Mouse (Mus musculus): Measurements from ENCODE around the gene Galnt14. TPM values are rescaled to one million over a fixed set of nuclear protein-coding genes. Genes with fewer than 3 reads are reported as not detected.

Galnt14 gene
- polyA plus RNA-seq, 1 experiment from 2014 or later, result 0.20 TPM

- 82% methylated on average over 7 of the region's 7 CpGs for WGBS
- no peak for DNase-seq
- TF ChIP-seq CTCF (IDR thresholded peaks at IDR 0.05; ENCODE audit: low read depth), result no peak
Measured at GRCm38 (mm10) chr17:73522169-73522568, 188.1 kb downstream of the Galnt14 start.

GRCm38 (mm10) chr17:73519350-73519749 is 190.9 kb downstream of the Galnt14 start:
- Histone ChIP-seq H3K4me1 (ENCODE audit: insufficient read depth) (no peaks in the 10 kb centered on the region), H3K4me3 (ENCODE audit: low read depth, low read length) (no peak overlapping the region), H3K9me3 (ENCODE audit: low read depth, low read length) (no peaks in the 10 kb centered on the region), H3K36me3 (ENCODE audit: insufficient read depth) (no peaks in the 10 kb centered on the region), H3K9ac (no peak overlapping the region), H3K27ac (ENCODE audit: low read depth) (no peak overlapping the region), H3K27me3 (ENCODE audit: insufficient read depth, low read length) (no peaks in the 10 kb centered on the region), H3K4me2 (no peak overlapping the region)
- no peak for ATAC-seq (ENCODE audit: insufficient read depth)
- DNase-seq, result no peak
- 74% methylated on average over 5 of the region's 5 CpGs for whole genome bisulfite sequencing
- no peak for TF ChIP-seq CTCF (IDR thresholded peaks at IDR 0.05; ENCODE audit: low read depth)

More at GRCm38 (mm10) chr17:73522169-73522568, 188.1 kb downstream of the Galnt14 start:
- Histone ChIP-seq H3K4me2 (no peak overlapping the region), H3K27ac (ENCODE audit: low read depth) (no peak overlapping the region), H3K9ac (no peak overlapping the region), H3K27me3 (ENCODE audit: insufficient read depth, low read length) (no peaks in the 10 kb centered on the region), H3K36me3 (ENCODE audit: insufficient read depth) (no peaks in the 10 kb centered on the region), H3K9me3 (ENCODE audit: low read depth, low read length) (no peaks in the 10 kb centered on the region), H3K4me1 (ENCODE audit: insufficient read depth) (no peaks in the 10 kb centered on the region), H3K4me3 (ENCODE audit: low read depth, low read length) (no peak overlapping the region)
- ATAC-seq (ENCODE audit: insufficient read depth), result no peak

- Histone ChIP-seq H3K27ac (ENCODE audit: low read depth) (no peak overlapping the region), H3K9ac (no peak overlapping the region), H3K36me3 (ENCODE audit: insufficient read depth) (no peaks in the 10 kb centered on the region), H3K4me1 (ENCODE audit: insufficient read depth) (no peaks in the 10 kb centered on the region), H3K9me3 (ENCODE audit: low read depth, low read length) (no peaks in the 10 kb centered on the region), H3K4me2 (no peak overlapping the region), H3K4me3 (ENCODE audit: low read depth, low read length) (no peak overlapping the region), H3K27me3 (ENCODE audit: insufficient read depth, low read length) (no peaks in the 10 kb centered on the region)
- no peak for TF ChIP-seq CTCF (IDR thresholded peaks at IDR 0.05; ENCODE audit: low read depth)
- ATAC-seq (ENCODE audit: insufficient read depth), result no peak
- no peak for DNase-seq
- WGBS, result 78% methylated on average over 1 of the region's 1 CpGs
Measured at GRCm38 (mm10) chr17:73518359-73518758, 191.9 kb downstream of the Galnt14 start.

- ATAC-seq (ENCODE audit: insufficient read depth), result no peak
- Histone ChIP-seq H3K27me3 (ENCODE audit: insufficient read depth, low read length) (no peaks in the 10 kb centered on the region), H3K9ac (no peak overlapping the region), H3K4me1 (ENCODE audit: insufficient read depth) (no peaks in the 10 kb centered on the region), H3K9me3 (ENCODE audit: low read depth, low read length) (no peaks in the 10 kb centered on the region), H3K4me2 (no peak overlapping the region), H3K4me3 (ENCODE audit: low read depth, low read length) (no peak overlapping the region), H3K36me3 (ENCODE audit: insufficient read depth) (no peaks in the 10 kb centered on the region), H3K27ac (ENCODE audit: low read depth) (no peak overlapping the region)
- 81% methylated on average over 3 of the region's 3 CpGs for whole genome bisulfite sequencing
- no peak for TF ChIP-seq CTCF (IDR thresholded peaks at IDR 0.05; ENCODE audit: low read depth)
- no peak for DNase-seq
Measured at GRCm38 (mm10) chr17:73515506-73515905, 194.7 kb downstream of the Galnt14 start.

GRCm38 (mm10) chr17:73514862-73515261 is 195.4 kb downstream of the Galnt14 start:
- 76% methylated on average over 1 of the region's 1 CpGs for WGBS
- H3K4me2 ChIP-seq, result no peak overlapping the region
- ATAC-seq (ENCODE audit: insufficient read depth) (no peak), DNase-seq (no peak)
- H3K36me3 ChIP-seq (ENCODE audit: insufficient read depth), result no peaks in the 10 kb centered on the region
- no peak overlapping the region for H3K9ac ChIP-seq
- no peaks in the 10 kb centered on the region for H3K9me3 ChIP-seq (ENCODE audit: low read depth, low read length)
- TF ChIP-seq CTCF (IDR thresholded peaks at IDR 0.05; ENCODE audit: low read depth), result no peak
- no peaks in the 10 kb centered on the region for H3K4me1 ChIP-seq (ENCODE audit: insufficient read depth)
- H3K4me3 ChIP-seq (ENCODE audit: low read depth, low read length), result no peak overlapping the region
- H3K27me3 ChIP-seq (ENCODE audit: insufficient read depth, low read length), result no peaks in the 10 kb centered on the region
- no peak overlapping the region for H3K27ac ChIP-seq (ENCODE audit: low read depth)

- no peaks in the 10 kb centered on the region for H3K36me3 ChIP-seq (ENCODE audit: insufficient read depth)
- DNase-seq (no peak), ATAC-seq (ENCODE audit: insufficient read depth) (no peak)
- H3K27ac ChIP-seq (ENCODE audit: low read depth), result no peak overlapping the region
- no peaks in the 10 kb centered on the region for H3K4me1 ChIP-seq (ENCODE audit: insufficient read depth)
- no peaks in the 10 kb centered on the region for H3K27me3 ChIP-seq (ENCODE audit: insufficient read depth, low read length)
- no peak overlapping the region for H3K9ac ChIP-seq
- no peak for TF ChIP-seq CTCF (IDR thresholded peaks at IDR 0.05; ENCODE audit: low read depth)
- H3K9me3 ChIP-seq (ENCODE audit: low read depth, low read length), result no peaks in the 10 kb centered on the region
- 80% methylated on average over 4 of the region's 4 CpGs for WGBS
- no peak overlapping the region for H3K4me2 ChIP-seq
- H3K4me3 ChIP-seq (ENCODE audit: low read depth, low read length), result no peak overlapping the region
Measured at GRCm38 (mm10) chr17:73514258-73514657, 196.0 kb downstream of the Galnt14 start.

- Histone ChIP-seq H3K4me2 (no peak overlapping the region), H3K4me1 (ENCODE audit: insufficient read depth) (no peaks in the 10 kb centered on the region), H3K27me3 (ENCODE audit: insufficient read depth, low read length) (no peaks in the 10 kb centered on the region), H3K4me3 (ENCODE audit: low read depth, low read length) (no peak overlapping the region), H3K9me3 (ENCODE audit: low read depth, low read length) (no peaks in the 10 kb centered on the region), H3K36me3 (ENCODE audit: insufficient read depth) (no peaks in the 10 kb centered on the region), H3K9ac (no peak overlapping the region), H3K27ac (ENCODE audit: low read depth) (no peak overlapping the region)
- 64% methylated on average over 5 of the region's 5 CpGs for WGBS
- ATAC-seq (ENCODE audit: insufficient read depth) (no peak), DNase-seq (no peak)
- no peak for TF ChIP-seq CTCF (IDR thresholded peaks at IDR 0.05; ENCODE audit: low read depth)
Measured at GRCm38 (mm10) chr17:73512844-73513243, 197.4 kb downstream of the Galnt14 start.
